In genomic region chr19:10096371-10096876, GRCm38 (mm10) we compare ENCODE assay signal across 15 mouse cellular contexts. TPM values are rescaled to one million over a fixed set of nuclear protein-coding genes. Genes with fewer than 3 reads are reported as not detected.
A peak's percentile ranks its signal among the peaks of the same experiment; 100 is the strongest.
DNase-seq lines count a peak whose midpoint lies in the region; ATAC-seq and TF ChIP-seq lines count a peak whose summit lies in the region.
"Had no signal": no experiment of that assay in that cellular context is flagged by ENCODE, and none has a peak within 500 bp of the region (broad histone marks: within the 10 kb centered on the region; RNA-seq: fewer than 3 reads in every experiment).

No protein-coding gene starts in this region.

- no peak for TF ChIP-seq CTCF in liver, adult 2 months (IDR thresholded peaks at IDR 0.05; ENCODE audit: low read depth, low read length)

- H3K36me3 ChIP-seq in forebrain, embryonic 14.5 days (ENCODE audit: control insufficient read depth, insufficient read depth, low read length) = peaks cover 49% of the 10 kb centered on the region
- peaks cover 11% of the 10 kb centered on the region for H3K36me3 ChIP-seq in forebrain, embryonic 15.5 days
- H3K36me3 ChIP-seq in liver, adult 2 months (ENCODE audit: control insufficient read depth, insufficient read depth, low read length) = peaks cover 69% of the 10 kb centered on the region
- H3K36me3 ChIP-seq in liver, embryonic 12.5 days = peaks cover 53% of the 10 kb centered on the region
- H3K36me3 ChIP-seq in midbrain, embryonic 11.5 days (ENCODE audit: control insufficient read depth, insufficient read depth, low read length) = peaks cover 21% of the 10 kb centered on the region
- H3K36me3 ChIP-seq in neural tube, embryonic 15.5 days = peaks cover 15% of the 10 kb centered on the region

- H3K27ac ChIP-seq in forebrain, embryonic 14.5 days (ENCODE audit: low read depth, low read length) = no peak overlapping the region
- H3K27ac ChIP-seq in forebrain, embryonic 15.5 days (replicated peaks) = no peak overlapping the region
- H3K27ac ChIP-seq in liver, adult 2 months (replicated peaks; ENCODE audit: insufficient read depth, low read depth, low read length) = peak overlapping the region; percentile 45
- H3K27ac ChIP-seq in liver, embryonic 12.5 days = no peak overlapping the region
- H3K27ac ChIP-seq in midbrain, embryonic 11.5 days (ENCODE audit: low read depth, low read length) = no peak overlapping the region
- no peak overlapping the region for H3K27ac ChIP-seq in neural tube, embryonic 15.5 days (replicated peaks)
- H3K27ac ChIP-seq: heart, adult 2 months; kidney, postnatal 0 days; limb, embryonic 15.5 days had no signal

- H3K4me2 ChIP-seq in forebrain, embryonic 14.5 days (ENCODE audit: low read length) = no peak overlapping the region; the same call in 1 of the 2 replicates
- no peak overlapping the region for H3K4me2 ChIP-seq in forebrain, embryonic 15.5 days (replicated peaks)
- H3K4me2 ChIP-seq in liver, embryonic 12.5 days = no peak overlapping the region
- H3K4me2 ChIP-seq in midbrain, embryonic 11.5 days = no peak overlapping the region
- peak overlapping the region; percentile 85; the same call in 1 of the 2 replicates for H3K4me2 ChIP-seq in neural tube, embryonic 15.5 days
- H3K4me2 ChIP-seq: limb, embryonic 15.5 days had no signal

- no peak overlapping the region for H3K4me3 ChIP-seq in forebrain, embryonic 14.5 days (ENCODE audit: low read depth, low read length)
- H3K4me3 ChIP-seq in forebrain, embryonic 15.5 days = no peak overlapping the region
- no peak overlapping the region for H3K4me3 ChIP-seq in liver, adult 2 months (ENCODE audit: insufficient read depth, low read depth, low read length)
- no peak overlapping the region for H3K4me3 ChIP-seq in liver, embryonic 12.5 days
- no peak overlapping the region for H3K4me3 ChIP-seq in midbrain, embryonic 11.5 days (ENCODE audit: low read depth, low read length)
- H3K4me3 ChIP-seq in neural tube, embryonic 15.5 days (replicated peaks) = no peak overlapping the region
- H3K4me3 ChIP-seq: heart, adult 2 months; limb, embryonic 15.5 days had no signal

- no peak for ATAC-seq in forebrain, embryonic 14.5 days
- ATAC-seq in forebrain, embryonic 15.5 days (replicated peaks) = no peak
- no peak for ATAC-seq in liver, embryonic 12.5 days
- ATAC-seq in midbrain, embryonic 11.5 days (ENCODE audit: low FRiP score) = no peak
- no peak for ATAC-seq in neural tube, embryonic 15.5 days (ENCODE audit: low FRiP score)
- ATAC-seq: intestine, postnatal 0 days; liver, postnatal 0 days had no signal

- peak overlapping the region; percentile 5; the same call in 1 of the 2 replicates for H3K9ac ChIP-seq in forebrain, embryonic 14.5 days (ENCODE audit: low read length)
- no peak overlapping the region for H3K9ac ChIP-seq in forebrain, embryonic 15.5 days (replicated peaks)
- H3K9ac ChIP-seq in liver, adult 2 months (ENCODE audit: low read depth, low read length) = peak overlapping the region; percentile 31
- no peak overlapping the region for H3K9ac ChIP-seq in liver, embryonic 12.5 days
- 0 out of 2 replicates have a peak overlapping the region, but pooled peaks have one; percentile 36 for H3K9ac ChIP-seq in midbrain, embryonic 11.5 days (ENCODE audit: low read length)
- no peak overlapping the region for H3K9ac ChIP-seq in neural tube, embryonic 15.5 days (replicated peaks)
- H3K9ac ChIP-seq: limb, embryonic 15.5 days; liver, postnatal 0 days had no signal

- H3K79me2 ChIP-seq in liver, adult 2 months (ENCODE audit: control insufficient read depth, insufficient read depth, low read length) = peaks cover 49% of the 10 kb centered on the region; the same call in 1 of the 2 replicates

- H3K4me1 ChIP-seq in forebrain, embryonic 14.5 days (ENCODE audit: control insufficient read depth, insufficient read depth, low read length) = peaks cover 37% of the 10 kb centered on the region
- peaks cover 64% of the 10 kb centered on the region for H3K4me1 ChIP-seq in forebrain, embryonic 15.5 days
- peaks cover 18% of the 10 kb centered on the region for H3K4me1 ChIP-seq in liver, adult 2 months (ENCODE audit: control insufficient read depth, insufficient read depth, low read length)
- peaks cover 86% of the 10 kb centered on the region for H3K4me1 ChIP-seq in liver, embryonic 12.5 days
- peaks cover 44% of the 10 kb centered on the region for H3K4me1 ChIP-seq in midbrain, embryonic 11.5 days (ENCODE audit: control insufficient read depth, insufficient read depth, low read length)
- H3K4me1 ChIP-seq in neural tube, embryonic 15.5 days = peaks cover 61% of the 10 kb centered on the region

- DNase-seq in forebrain, embryonic 14.5 days (ENCODE audit: low spot score) = no peak
- peak; percentile 88 for DNase-seq in liver, adult 2 months (ENCODE audit: extremely low read depth, low read depth, low spot score)
- no peak for DNase-seq in midbrain, embryonic 11.5 days (ENCODE audit: low spot score, missing footprints)
- no peak for DNase-seq in right cerebral cortex, postnatal 14 days
- DNase-seq: B cell, adult 2 months; cerebellum, adult 9-10 months; heart, adult 2 months; heart, postnatal 4 days; liver, postnatal 0 days had no signal

- no peak for TF ChIP-seq POLR2A in liver, adult 2 months (IDR thresholded peaks at IDR 0.05; ENCODE audit: extremely low read depth, insufficient read depth, low read length)

- 91% methylated on average over 2 of the region's 2 CpGs for WGBS in forebrain, embryonic 14.5 days
- 94% methylated on average over 2 of the region's 2 CpGs for WGBS in forebrain, embryonic 15.5 days
- 28% methylated on average over 2 of the region's 2 CpGs for WGBS in liver, adult 2 months
- 77% methylated on average over 2 of the region's 2 CpGs for WGBS in liver, embryonic 12.5 days (ENCODE audit: insufficient replicate concordance)
- WGBS in midbrain, embryonic 11.5 days = 94% methylated on average over 2 of the region's 2 CpGs
- 90% methylated on average over 2 of the region's 2 CpGs for WGBS in neural tube, embryonic 15.5 days

- no peaks in the 10 kb centered on the region for H3K9me3 ChIP-seq in forebrain, embryonic 14.5 days (replicated peaks; ENCODE audit: control insufficient read depth, low read length)
- H3K9me3 ChIP-seq in forebrain, embryonic 15.5 days = no peaks in the 10 kb centered on the region
- no peaks in the 10 kb centered on the region for H3K9me3 ChIP-seq in liver, embryonic 12.5 days (replicated peaks)
- H3K9me3 ChIP-seq in midbrain, embryonic 11.5 days (ENCODE audit: control insufficient read depth, low read length) = no peaks in the 10 kb centered on the region
- H3K9me3 ChIP-seq in neural tube, embryonic 15.5 days (replicated peaks) = no peaks in the 10 kb centered on the region
- H3K9me3 ChIP-seq: limb, embryonic 15.5 days had no signal

- no peaks in the 10 kb centered on the region for H3K27me3 ChIP-seq in forebrain, embryonic 14.5 days (replicated peaks; ENCODE audit: control insufficient read depth, insufficient read depth, low read length)
- H3K27me3 ChIP-seq in forebrain, embryonic 15.5 days = no peaks in the 10 kb centered on the region
- no peaks in the 10 kb centered on the region for H3K27me3 ChIP-seq in liver, adult 2 months (ENCODE audit: control insufficient read depth, insufficient read depth, low read length)
- no peaks in the 10 kb centered on the region for H3K27me3 ChIP-seq in liver, embryonic 12.5 days (replicated peaks)
- H3K27me3 ChIP-seq in midbrain, embryonic 11.5 days (ENCODE audit: control insufficient read depth, insufficient read depth, low read length) = no peaks in the 10 kb centered on the region
- no peaks in the 10 kb centered on the region for H3K27me3 ChIP-seq in neural tube, embryonic 15.5 days (replicated peaks)
- H3K27me3 ChIP-seq: limb, embryonic 15.5 days had no signal

RNA-seq across cellular contexts. Expression of gene Fads2, which starts 5.1 kb away (rescaled TPM):
- polyA plus RNA-seq in forebrain, embryonic 14.5 days (2014; fragmentation: Nextera tagmentation; extraction: Ambion mirVana) = 71.1 and 71.5 TPM in 2 replicates
- 164 and 166 TPM in 2 replicates for polyA plus RNA-seq in forebrain, embryonic 15.5 days (2015; fragmentation: Nextera tagmentation; extraction: Ambion mirVana)
- total RNA-seq in liver, adult 2 months (2014; rRNA removed) = 284 and 293 TPM in 2 replicates
- 586 and 618 TPM in 2 replicates for polyA plus RNA-seq in liver, adult 2 months (2012; rRNA removed)
- 88.4 and 89.9 TPM in 2 replicates for polyA plus RNA-seq in liver, embryonic 12.5 days (2016; fragmentation: Nextera tagmentation; extraction: Ambion mirVana)
- 76.4 and 80.5 TPM in 2 replicates for polyA plus RNA-seq in midbrain, embryonic 11.5 days (2014; fragmentation: Nextera tagmentation; extraction: Ambion mirVana)
- polyA plus RNA-seq in neural tube, embryonic 15.5 days (2015; fragmentation: Nextera tagmentation; extraction: Ambion mirVana) = 163 and 165 TPM in 2 replicates

RNA-seq across cellular contexts. Expression of gene Fads3, which starts 55.1 kb away (rescaled TPM):
- 9.6 and 12.5 TPM in 2 replicates for polyA plus RNA-seq in forebrain, embryonic 14.5 days (2014; fragmentation: Nextera tagmentation; extraction: Ambion mirVana)
- polyA plus RNA-seq in forebrain, embryonic 15.5 days (2015; fragmentation: Nextera tagmentation; extraction: Ambion mirVana) = 14.0 and 15.3 TPM in 2 replicates
- total RNA-seq in liver, adult 2 months (2014; rRNA removed) = 1.4 and 2.8 TPM in 2 replicates
- 4.8 TPM in 2 replicates for polyA plus RNA-seq in liver, adult 2 months (2012; rRNA removed)
- polyA plus RNA-seq in liver, embryonic 12.5 days (2016; fragmentation: Nextera tagmentation; extraction: Ambion mirVana) = 6.9 and 10.0 TPM in 2 replicates
- polyA plus RNA-seq in midbrain, embryonic 11.5 days (2014; fragmentation: Nextera tagmentation; extraction: Ambion mirVana) = 5.0 and 5.1 TPM in 2 replicates
- 30.3 and 32.3 TPM in 2 replicates for polyA plus RNA-seq in neural tube, embryonic 15.5 days (2015; fragmentation: Nextera tagmentation; extraction: Ambion mirVana)

Comparison
In these comparisons a context has a peak if more than half of its experiments do, and no peak if none do; other contexts are left out.
1. H3K9ac ChIP-seq: peak in forebrain, embryonic 14.5 days (single experiment), liver, adult 2 months (single experiment) and midbrain, embryonic 11.5 days (single experiment); none in forebrain, embryonic 15.5 days (single experiment), liver, embryonic 12.5 days (single experiment) and neural tube, embryonic 15.5 days (single experiment).